Mouse (Mus musculus): ENCODE measurements at regions not wholly inside any gene's neighbourhood (a gene's known extent, or its start where the extent isn't known, plus 50 kb on each side); places are given as distances from the start of the nearest gene placed in this dataset.

GRCm38 (mm10) chr13:107199875-107200274 lies 177.9 kb upstream of the Kif2a start:
- no peaks in the 10 kb centered on the region for H3K36me3 ChIP-seq (ENCODE audit: control insufficient read depth in 1 of 2, insufficient read depth in 2 of 2, low read length in 2 of 2)
- no peak for DNase-seq (ENCODE audit: low read depth, low spot score)
- H3K79me2 ChIP-seq (ENCODE audit: control insufficient read depth, insufficient read depth, low read length, poor library complexity) = no peaks in the 10 kb centered on the region
- TF ChIP-seq EP300 (IDR thresholded peaks at IDR 0.05; ENCODE audit: low read depth in 1 of 2, low read length in 2 of 2) (no peak), TAL1 (IDR thresholded peaks at IDR 0.05; ENCODE audit: low read length) (no peak), ZKSCAN1 (IDR thresholded peaks at IDR 0.05; ENCODE audit: low read depth, low read length) (no peak), MYB (IDR thresholded peaks at IDR 0.05; ENCODE audit: low read depth, low read length) (no peak), HCFC1 (IDR thresholded peaks at IDR 0.05; ENCODE audit: low read depth, low read length) (no peak), ELF1 (IDR thresholded peaks at IDR 0.05; ENCODE audit: low read depth, low read length) (no peak), JUND (IDR thresholded peaks at IDR 0.05; ENCODE audit: low read depth, low read length) (no peak), SIN3A (IDR thresholded peaks at IDR 0.05; ENCODE audit: low read length) (no peak), NRF1 (IDR thresholded peaks at IDR 0.05; ENCODE audit: insufficient read depth, low read depth, low read length, poor library complexity, severe bottlenecking) (no peak), POLR2AphosphoS5 (IDR thresholded peaks at IDR 0.05; ENCODE audit: borderline replicate concordance, low read depth, low read length) (no peak), MYC (IDR thresholded peaks at IDR 0.05; ENCODE audit: low read depth, low read length) (no peak)
- no peak overlapping the region for H3K27ac ChIP-seq (ENCODE audit: control insufficient read depth, low read depth, low read length)
- H3K27me3 ChIP-seq (ENCODE audit: control insufficient read depth in 1 of 2, insufficient read depth in 2 of 2, low read length in 2 of 2) = peaks cover 0 to 5% of the 10 kb centered on the region in 2 experiments; a peak in 3 of 4 replicates
- no peak overlapping the region for H3K9ac ChIP-seq (ENCODE audit: control insufficient read depth, low read depth, low read length, poor library complexity, severe bottlenecking)
- H3K4me1 ChIP-seq (ENCODE audit: control insufficient read depth in 1 of 2, insufficient read depth in 2 of 2, low read length in 2 of 2) = no peaks in the 10 kb centered on the region
- H3K9me3 ChIP-seq (replicated peaks; ENCODE audit: insufficient read depth, low read length) = no peaks in the 10 kb centered on the region
- no peak overlapping the region for H3K4me3 ChIP-seq (ENCODE audit: control insufficient read depth in 1 of 2, insufficient read depth in 1 of 2, low read depth in 2 of 2, low read length in 2 of 2)

DNA sequence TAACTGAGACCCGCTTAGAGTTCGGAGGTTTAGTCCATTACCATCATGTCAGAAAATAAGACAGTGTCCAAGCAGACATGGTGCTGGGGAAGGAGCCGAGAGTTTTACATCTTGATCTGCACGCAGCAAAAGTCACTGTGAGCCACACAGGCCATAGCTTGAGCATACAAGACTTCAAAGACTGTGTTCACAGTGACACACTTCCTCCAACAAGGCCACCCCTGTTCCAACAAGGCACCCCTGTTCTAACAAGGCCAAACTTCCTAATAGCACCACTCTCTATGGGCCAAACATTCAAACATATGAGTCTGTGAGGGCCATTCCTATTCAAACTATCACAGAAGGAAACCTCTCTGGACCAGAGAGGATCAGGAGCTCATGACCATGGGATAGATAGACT lies 171.5 kb upstream of the Kif2a start:
- no peak overlapping the region for H3K9ac ChIP-seq (ENCODE audit: control insufficient read depth, low read depth, low read length, poor library complexity, severe bottlenecking)
- no peak overlapping the region for H3K4me3 ChIP-seq (ENCODE audit: control insufficient read depth in 1 of 2, insufficient read depth in 1 of 2, low read depth in 2 of 2, low read length in 2 of 2)
- peaks cover 0 to 4% of the 10 kb centered on the region in 2 experiments for H3K27me3 ChIP-seq (ENCODE audit: control insufficient read depth in 1 of 2, insufficient read depth in 2 of 2, low read length in 2 of 2)
- H3K9me3 ChIP-seq (replicated peaks; ENCODE audit: insufficient read depth, low read length) = no peaks in the 10 kb centered on the region
- TF ChIP-seq RAD21 (IDR thresholded peaks at IDR 0.05; ENCODE audit: low read depth, low read length) = no peak
- TF ChIP-seq TBP (IDR thresholded peaks at IDR 0.05; ENCODE audit: low read depth, low read length) = no peak
- TF ChIP-seq RCOR1 (IDR thresholded peaks at IDR 0.05; ENCODE audit: low read depth, low read length) = no peak
- TF ChIP-seq POLR2AphosphoS2 (IDR thresholded peaks at IDR 0.05; ENCODE audit: low read length) = no peak
- no peak for TF ChIP-seq NELFE (IDR thresholded peaks at IDR 0.05; ENCODE audit: low read depth, low read length)
- TF ChIP-seq SIN3A (IDR thresholded peaks at IDR 0.05; ENCODE audit: low read length) = no peak
- no peak for TF ChIP-seq KAT2A (conservative IDR thresholded peaks at IDR 0.05; ENCODE audit: low read depth, low read length)
- TF ChIP-seq USF1 (IDR thresholded peaks at IDR 0.05; ENCODE audit: low read depth, low read length) = no peak
- no peak for DNase-seq (ENCODE audit: low read depth, low spot score)
- no peaks in the 10 kb centered on the region for H3K36me3 ChIP-seq (ENCODE audit: control insufficient read depth in 1 of 2, insufficient read depth in 2 of 2, low read length in 2 of 2)
- H3K27ac ChIP-seq (ENCODE audit: control insufficient read depth, low read depth, low read length) = no peak overlapping the region
- H3K4me1 ChIP-seq (ENCODE audit: control insufficient read depth in 1 of 2, insufficient read depth in 2 of 2, low read length in 2 of 2) = no peaks in the 10 kb centered on the region
- no peaks in the 10 kb centered on the region for H3K79me2 ChIP-seq (ENCODE audit: control insufficient read depth, insufficient read depth, low read length, poor library complexity)
